Mouse (Mus musculus) kidney, adult 11 months (tissue): ENCODE data around the gene Cfap69.

Source experiments
- DNase-seq: peaks from one replicate; pipeline ENCODE4 v3.0.0; 2022

Cfap69 gene

GRCm38 (mm10) chr5:5648817-5649569 lies 15.0 kb downstream of the Cfap69 start:
- DNase-seq: no peak

- DNase-seq: no peak
These were observed 17.9 kb downstream of the Cfap69 start for GRCm38 (mm10) chr5:5646173-5646572.

GRCm38 (mm10) chr5:5638496-5638895 lies 25.5 kb downstream of the Cfap69 start:
- DNase-seq: no peak

GRCm38 (mm10) chr5:5625491-5625890 lies 38.5 kb downstream of the Cfap69 start:
- DNase-seq: no peak

- DNase-seq: no peak
These were observed 45.7 kb downstream of the Cfap69 start for GRCm38 (mm10) chr5:5618329-5618728.

- DNase-seq: no peak
These were observed 53.5 kb downstream of the Cfap69 start for GRCm38 (mm10) chr5:5610540-5610939.

- DNase-seq: no peak
These were observed 76.4 kb downstream of the Cfap69 start for GRCm38 (mm10) chr5:5587686-5588085.

GRCm38 (mm10) chr5:5573749-5574317 lies 90.2 kb downstream of the Cfap69 start, which contains the start of gene Gm8773:
Gm8773 (plus strand) TSS chr5:5573799.
- DNase-seq: no peak

- no peak for DNase-seq
These were observed 101.6 kb downstream of the Cfap69 start for GRCm38 (mm10) chr5:5562435-5562834.

- DNase-seq: no peak
These were observed 102.9 kb downstream of the Cfap69 start for GRCm38 (mm10) chr5:5561041-5561706.

- DNase-seq: no peak
These were observed 104.2 kb downstream of the Cfap69 start for GRCm38 (mm10) chr5:5559798-5560197.

GRCm38 (mm10) chr5:5559079-5559740 lies 104.8 kb downstream of the Cfap69 start, which contains the start of gene Gtpbp10:
Gtpbp10 (minus strand) TSS chr5:5559538.
- peak; percentile 87 for DNase-seq

GRCm38 (mm10) chr5:5551110-5551509 lies 112.9 kb downstream of the Cfap69 start:
- DNase-seq: no peak

- DNase-seq: no peak
These were observed 123.7 kb downstream of the Cfap69 start for GRCm38 (mm10) chr5:5540385-5540784.

GRCm38 (mm10) chr5:5539771-5540170 lies 124.3 kb downstream of the Cfap69 start:
- no peak for DNase-seq

GRCm38 (mm10) chr5:5536131-5536530 lies 127.9 kb downstream of the Cfap69 start:
- DNase-seq: no peak

- DNase-seq: peak; percentile 74
These were observed 130.2 kb downstream of the Cfap69 start for GRCm38 (mm10) chr5:5533656-5534420.
